Mouse (Mus musculus): Measurements from ENCODE around the gene Tmem63a.
A peak's percentile ranks its signal among the peaks of the same experiment; 100 is the strongest.
"Not testable (repeated sequence)": the region's sequence is repeated elsewhere in the genome, so short reads cannot be mapped to it uniquely, and the experiment has no call there.

The Tmem63a gene

DNA sequence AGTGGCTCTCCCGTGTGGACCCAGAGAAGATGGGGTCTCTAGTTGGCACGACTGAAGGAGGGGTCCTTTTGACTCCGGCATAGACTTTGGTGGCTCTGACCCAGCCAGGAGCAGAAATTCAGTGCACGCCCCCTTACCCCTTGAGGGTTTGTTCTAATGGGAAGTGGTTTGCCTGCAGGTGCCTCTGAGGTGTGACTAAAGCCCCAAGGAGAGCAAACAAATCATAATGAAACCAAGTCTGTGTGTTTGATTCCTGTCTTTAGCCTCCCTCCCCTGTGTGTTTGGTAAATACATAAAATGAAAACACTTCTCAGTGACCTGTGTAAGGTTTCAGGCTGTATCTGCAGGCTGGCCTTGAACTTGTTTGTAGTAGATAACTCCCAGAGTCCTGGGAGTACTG lies 15.9 kb upstream of the Tmem63a start:
- no peak for DNase-seq (ENCODE audit: low spot score)

DNA sequence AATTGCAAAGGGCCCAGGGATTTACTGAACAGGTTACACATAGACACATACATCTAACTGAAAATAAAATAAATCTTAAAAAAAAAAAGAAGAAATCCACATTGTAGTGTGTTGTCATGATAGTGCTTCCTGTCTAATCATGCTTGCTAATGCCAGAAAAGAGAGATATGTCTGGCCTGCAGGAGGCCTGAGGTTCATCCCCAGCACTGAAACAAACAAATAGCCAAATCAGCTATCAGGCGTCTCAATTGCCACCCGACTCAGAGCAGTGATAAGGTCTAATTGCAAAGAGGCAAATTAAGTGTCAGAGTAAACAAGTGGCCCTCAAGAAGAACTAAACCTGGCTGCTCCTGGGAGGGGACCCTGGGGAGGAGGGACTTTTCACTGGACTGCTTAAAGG lies 12.5 kb upstream of the Tmem63a start:
- DNase-seq (ENCODE audit: low spot score) = no peak

DNA sequence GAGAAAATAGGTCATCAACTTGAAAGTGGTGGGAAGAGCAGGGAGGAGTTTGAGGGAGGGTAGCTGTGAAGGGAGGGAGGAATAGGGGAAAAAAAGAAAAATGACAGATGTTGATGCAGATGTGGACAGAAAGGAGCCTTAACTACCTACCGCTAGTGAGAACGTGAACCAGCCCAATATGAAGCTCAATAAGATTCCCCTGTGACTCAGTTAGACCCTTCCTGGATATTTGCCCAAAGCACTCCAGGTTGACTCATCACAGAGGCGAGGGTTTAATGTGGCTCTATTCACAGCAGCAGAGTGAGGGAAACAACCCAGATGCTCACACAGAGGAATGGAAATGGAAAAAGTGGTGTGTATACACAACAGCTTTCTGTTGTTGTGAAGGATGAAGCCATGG lies 11.0 kb upstream of the Tmem63a start:
- DNase-seq (ENCODE audit: low spot score) = no peak

DNA sequence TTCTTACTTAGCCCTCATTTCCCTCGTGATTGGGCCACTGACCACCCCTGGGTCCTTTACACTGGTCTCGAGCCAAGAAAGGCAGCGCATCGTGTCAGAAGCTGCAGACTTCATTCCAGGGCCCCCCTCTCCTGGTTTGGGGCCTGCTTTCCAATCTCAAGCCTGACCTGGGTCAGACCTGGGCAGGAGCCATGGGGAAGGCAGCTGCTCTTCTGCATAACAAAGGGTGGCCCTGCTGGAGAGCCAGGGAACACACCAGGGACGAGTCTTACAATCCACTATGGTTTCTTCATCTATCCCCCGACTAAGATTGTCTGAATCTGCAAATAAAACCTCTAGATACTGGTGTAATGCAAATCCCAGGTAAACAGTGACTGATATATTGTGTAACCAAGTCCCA lies 8.5 kb upstream of the Tmem63a start:
- no peak for DNase-seq (ENCODE audit: low spot score)

DNA sequence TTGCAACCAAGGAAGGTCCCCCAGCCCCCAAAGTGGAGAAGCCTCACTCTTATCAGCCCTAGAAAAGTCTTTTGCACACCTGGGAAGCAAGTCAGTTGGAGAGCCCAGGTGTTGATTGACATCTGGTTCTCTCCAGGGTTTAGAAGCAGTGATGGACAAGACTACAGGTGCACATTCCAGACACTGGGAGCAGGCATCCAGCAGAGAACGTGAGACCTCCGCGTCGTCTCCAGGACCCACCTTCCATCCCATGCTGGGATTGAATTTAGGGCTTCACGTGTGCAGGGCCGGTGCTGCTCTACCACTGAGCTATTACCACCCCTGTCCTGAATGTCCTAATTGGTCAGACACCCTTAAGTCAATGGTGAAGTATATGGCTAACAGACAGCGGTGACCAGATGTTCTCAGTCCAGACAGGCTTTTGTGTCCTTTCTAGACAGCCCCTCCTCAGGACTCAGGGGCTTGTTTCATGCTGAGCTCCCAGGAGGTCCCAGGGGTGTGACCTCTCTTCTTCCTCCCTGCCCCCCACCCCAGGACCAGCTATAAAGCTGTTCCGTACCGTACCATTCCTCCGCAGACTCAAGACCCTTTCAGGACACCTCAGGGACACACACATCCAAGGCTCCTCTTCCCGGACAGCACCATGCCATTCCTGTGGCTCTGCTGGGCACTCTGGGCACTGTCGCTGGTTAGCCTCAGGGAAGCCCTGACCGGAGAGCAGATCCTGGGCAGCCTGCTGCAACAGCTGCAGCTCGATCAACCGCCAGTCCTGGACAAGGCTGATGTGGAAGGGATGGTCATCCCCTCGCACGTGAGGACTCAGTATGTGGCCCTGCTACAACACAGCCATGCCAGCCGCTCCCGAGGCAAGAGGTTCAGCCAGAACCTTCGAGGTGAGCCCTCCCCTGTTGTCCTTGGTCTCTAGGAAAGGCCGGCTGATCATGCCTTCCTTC lies 7.4 kb upstream of the Tmem63a start, which contains the start of gene Lefty1:
TSS of gene Lefty1 (plus strand) at position 556 of the 953 bp plus-strand sequence.
- no peak for DNase-seq (ENCODE audit: low spot score)

DNA sequence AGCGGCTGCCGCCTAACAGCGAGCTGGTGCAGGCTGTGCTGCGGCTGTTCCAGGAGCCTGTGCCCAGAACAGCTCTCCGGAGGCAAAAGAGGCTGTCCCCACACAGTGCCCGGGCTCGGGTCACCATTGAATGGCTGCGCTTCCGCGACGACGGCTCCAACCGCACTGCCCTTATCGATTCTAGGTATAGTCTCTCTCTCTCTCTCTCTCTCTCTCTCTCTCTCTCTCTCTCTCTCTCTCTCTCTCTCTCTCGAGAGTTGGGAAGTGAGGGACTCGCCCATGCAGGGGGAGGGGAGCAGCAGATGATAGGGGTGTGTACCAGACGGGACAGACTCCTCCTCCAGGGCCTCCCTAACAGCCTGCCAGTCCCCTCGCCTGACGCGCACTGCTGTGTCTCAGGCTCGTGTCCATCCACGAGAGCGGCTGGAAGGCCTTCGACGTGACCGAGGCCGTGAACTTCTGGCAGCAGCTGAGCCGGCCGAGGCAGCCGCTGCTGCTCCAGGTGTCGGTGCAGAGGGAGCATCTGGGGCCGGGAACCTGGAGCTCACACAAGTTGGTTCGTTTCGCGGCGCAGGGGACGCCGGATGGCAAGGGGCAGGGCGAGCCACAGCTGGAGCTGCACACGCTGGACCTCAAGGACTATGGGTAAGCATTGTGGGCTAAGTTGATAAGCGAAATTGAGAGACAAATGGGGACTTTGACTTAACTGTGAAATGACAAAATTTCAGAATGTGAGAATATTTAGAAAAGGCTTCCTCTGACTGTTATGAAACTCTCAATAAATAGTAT lies 5.3 kb upstream of the Tmem63a start:
- DNase-seq (ENCODE audit: low spot score) = peak; percentile 47

DNA sequence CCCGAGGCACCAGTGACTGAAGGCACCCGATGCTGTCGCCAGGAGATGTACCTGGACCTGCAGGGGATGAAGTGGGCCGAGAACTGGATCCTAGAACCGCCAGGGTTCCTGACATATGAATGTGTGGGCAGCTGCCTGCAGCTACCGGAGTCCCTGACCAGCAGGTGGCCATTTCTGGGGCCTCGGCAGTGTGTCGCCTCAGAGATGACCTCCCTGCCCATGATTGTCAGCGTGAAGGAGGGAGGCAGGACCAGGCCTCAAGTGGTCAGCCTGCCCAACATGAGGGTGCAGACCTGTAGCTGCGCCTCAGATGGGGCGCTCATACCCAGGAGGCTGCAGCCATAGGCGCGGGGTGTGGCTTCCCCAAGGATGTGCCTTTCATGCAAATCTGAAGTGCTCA lies 4.5 kb upstream of the Tmem63a start:
- DNase-seq (ENCODE audit: low spot score) = not testable (repeated sequence)

DNA sequence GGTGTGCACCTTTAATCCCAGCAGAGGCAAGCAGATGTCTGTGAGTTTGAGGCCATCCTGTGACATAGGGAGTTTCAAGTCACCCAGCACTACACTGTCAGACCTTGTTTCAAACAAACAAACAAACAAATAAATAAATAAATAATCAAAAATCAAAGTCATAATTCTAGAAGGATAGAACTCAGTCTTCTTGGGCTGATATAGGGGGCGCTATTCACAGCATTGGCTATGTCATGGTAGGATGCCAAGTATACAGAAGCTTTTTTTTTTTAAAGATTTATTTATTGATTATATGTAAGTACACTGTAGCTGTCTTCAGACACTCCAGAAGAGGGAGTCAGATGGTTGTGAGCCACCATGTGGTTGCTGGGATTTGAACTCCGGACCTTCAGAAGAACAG lies 3.4 kb upstream of the Tmem63a start:
- not testable (repeated sequence) for DNase-seq (ENCODE audit: low spot score)

DNA sequence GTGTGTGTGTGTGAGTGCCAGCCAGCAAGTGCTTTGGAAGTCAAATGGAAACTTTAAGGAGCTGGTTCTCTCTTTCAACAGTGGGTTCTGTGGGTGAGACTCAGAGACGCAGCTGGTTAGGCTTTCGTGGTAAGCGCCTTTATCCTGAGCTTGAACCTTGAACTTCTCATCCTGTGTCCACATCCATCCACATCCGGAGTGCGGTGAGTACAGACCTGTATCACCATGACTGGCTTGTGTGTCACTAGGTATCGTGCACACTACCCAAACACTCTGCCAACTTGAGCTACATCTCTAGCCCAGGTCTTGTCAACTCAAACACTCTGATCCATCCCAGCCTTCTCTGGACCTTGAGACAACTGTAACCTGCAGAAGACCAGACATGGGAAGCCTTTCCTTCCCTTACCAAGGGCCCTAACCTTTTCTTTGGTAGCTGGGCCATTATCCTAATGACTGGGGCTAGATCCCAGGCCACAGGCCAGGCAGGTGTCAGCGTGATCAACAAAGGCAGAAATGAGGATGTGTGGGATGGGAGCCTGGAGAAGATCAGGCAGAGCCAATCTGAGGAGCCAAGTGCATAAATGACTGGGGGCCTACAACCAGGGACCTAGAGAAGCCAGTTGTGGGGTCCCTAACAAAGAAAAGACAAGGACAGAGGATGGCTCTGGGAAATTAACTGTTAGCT lies 1.2 kb upstream of the Tmem63a start:
- no peak for DNase-seq (ENCODE audit: low spot score)

DNA sequence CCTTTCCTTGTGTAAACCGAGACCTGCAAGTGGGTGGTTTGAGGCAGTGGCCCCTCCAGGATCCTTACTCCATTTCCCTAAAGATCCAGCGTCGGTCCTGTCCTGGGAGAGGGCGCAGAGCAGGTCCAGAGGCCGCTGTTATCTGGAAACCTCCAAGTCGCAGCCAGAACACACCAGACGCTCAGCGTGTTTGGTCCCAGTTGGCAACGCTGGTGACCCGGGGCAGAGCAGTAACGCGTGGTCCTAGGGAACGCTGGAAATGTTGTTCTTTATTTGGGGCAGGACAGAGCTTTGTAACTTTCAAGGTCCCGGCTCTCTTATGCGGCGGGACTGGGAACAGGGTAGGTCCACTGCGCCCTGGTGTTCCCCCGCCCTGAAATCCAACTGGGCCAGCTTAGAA lies 418 bp upstream of the Tmem63a start:
- peak; percentile 21 for DNase-seq (ENCODE audit: low spot score)

DNA sequence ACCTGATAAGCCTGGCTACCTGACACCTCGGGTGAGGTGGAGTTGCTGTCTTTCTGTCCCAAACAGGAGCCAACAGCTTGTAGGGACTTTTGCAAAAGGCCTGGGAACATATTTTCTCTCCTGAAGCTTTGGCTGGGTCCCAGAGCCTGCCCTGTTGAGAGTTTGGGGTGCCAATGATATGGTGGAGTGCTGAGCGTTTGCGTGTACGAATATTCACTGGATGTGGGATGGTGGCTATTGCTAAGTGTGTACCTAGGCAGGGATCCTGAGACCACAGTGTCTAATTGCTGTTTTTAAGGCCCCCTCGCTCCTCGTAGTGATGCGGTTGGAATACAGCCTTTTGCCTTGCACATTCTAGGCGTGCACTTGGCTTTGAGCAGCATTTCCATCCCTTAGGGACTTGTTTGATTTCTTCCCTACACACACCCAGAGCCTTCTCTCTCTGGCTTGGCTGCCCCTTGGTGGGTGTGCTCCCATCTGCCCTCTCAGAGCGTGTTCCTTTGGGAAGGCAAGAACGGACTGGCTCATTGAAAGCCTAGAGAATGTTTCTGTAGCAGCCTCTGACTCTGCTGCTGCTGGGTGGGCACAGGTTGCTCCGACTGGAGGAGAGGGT lies 994 bp downstream of the Tmem63a start:
- DNase-seq (ENCODE audit: low spot score) = peak; percentile 25

DNA sequence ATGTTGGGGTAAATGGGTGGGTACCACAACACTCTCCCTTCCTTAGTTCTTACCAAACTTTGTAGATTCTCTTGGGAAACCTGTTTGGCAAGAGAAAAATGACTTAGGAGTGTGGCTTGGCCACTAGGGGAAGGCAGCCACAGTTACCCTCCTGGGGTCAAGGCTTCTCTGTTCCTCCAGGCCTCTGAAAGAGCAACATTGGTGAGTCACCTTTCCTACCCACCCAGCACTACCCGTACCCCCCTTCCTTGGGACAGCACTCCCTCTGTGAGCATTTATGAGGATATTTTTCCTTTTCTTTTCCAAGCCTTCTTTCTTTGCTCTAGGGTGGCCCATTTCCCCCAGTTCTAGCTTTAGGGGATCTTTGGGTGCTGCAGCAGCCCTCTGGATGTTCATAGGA lies 1.8 kb downstream of the Tmem63a start:
- no peak for DNase-seq (ENCODE audit: low spot score)

DNA sequence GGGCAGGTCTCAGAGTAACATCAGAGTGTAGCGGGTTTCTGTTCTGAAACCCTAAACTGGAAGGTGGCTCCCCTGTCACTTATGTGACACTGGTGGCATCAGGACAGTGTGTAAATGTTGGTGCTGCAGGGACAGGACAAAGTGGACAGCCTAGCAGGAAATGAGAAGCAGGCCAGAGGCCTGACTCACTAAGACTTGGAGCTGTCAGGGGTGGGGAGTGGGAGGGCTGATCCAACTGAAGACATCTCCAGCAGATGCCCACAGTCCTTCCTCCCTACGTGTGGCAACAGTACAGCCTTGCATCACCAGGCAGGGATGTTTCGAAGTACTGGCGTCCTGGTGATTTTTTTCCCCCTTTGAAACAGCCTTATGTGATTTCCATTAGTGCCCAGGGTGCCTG lies 2.4 kb downstream of the Tmem63a start:
- no peak for DNase-seq (ENCODE audit: low spot score)

DNA sequence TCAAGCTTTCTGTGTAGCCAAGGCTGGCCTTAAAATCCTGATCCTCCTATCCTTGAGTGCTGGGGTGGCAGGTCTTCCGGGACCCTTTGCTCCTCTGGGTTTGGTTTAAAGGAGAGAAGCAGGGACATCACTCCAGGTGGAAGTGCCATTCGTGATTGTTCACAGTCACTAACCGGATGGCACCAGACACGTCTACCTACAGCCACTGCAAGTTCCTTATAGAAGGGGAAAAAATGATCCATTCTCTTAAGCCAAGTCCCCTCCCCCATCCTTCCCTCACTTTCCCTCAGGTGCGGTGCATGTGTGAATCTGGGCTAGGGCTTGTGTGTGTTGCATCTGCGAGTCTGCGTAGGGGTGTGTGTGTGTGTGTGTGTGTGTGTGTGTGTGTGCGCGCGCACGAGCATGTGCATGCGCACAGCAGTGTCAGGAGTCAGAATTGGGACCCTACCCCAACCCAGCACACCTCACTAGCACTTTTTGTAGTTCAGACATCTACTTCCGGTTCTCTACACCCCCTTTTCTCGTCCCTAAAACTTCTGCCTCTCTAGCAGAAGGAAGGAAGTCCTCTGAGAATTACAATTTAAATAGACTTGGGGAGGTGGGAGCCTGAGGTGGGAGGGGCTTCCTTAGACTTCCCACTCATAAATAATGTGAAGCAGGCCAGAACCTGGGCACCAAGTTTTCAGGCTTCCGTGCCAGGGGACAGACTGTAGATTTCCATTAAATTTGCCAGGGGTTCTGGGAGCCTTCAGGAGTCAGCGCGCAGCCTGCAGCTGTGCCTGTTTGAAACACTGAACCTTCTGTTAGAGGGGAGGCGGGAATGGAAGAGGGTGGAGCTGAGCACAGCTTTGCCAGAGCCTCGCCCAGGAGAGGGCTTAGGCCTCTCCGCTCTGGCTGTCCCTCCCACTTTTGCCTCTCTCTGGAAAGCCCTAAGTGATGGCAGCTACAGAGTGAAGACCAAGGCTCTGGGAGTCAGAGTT lies 3.1 kb downstream of the Tmem63a start:
- DNase-seq (ENCODE audit: low spot score) = peak; percentile 24

DNA sequence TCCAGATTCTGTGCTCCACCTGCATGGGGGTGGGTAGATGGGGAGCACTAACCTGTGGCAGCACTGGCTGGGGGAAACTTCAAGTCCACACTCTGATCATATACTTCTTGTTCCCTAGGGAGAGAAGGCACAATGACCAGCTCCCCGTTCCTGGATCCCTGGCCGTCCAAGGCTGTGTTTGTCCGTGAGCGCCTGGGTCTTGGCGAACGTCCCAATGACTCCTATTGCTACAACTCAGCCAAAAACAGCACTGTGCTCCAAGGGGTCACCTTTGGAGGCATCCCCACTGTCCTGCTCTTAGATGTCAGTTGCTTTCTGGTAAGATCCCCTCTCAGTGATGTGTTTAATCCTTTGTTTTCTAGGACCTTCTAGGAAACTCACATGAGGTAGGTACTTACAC lies 4.3 kb downstream of the Tmem63a start:
- no peak for DNase-seq (ENCODE audit: low spot score)

DNA sequence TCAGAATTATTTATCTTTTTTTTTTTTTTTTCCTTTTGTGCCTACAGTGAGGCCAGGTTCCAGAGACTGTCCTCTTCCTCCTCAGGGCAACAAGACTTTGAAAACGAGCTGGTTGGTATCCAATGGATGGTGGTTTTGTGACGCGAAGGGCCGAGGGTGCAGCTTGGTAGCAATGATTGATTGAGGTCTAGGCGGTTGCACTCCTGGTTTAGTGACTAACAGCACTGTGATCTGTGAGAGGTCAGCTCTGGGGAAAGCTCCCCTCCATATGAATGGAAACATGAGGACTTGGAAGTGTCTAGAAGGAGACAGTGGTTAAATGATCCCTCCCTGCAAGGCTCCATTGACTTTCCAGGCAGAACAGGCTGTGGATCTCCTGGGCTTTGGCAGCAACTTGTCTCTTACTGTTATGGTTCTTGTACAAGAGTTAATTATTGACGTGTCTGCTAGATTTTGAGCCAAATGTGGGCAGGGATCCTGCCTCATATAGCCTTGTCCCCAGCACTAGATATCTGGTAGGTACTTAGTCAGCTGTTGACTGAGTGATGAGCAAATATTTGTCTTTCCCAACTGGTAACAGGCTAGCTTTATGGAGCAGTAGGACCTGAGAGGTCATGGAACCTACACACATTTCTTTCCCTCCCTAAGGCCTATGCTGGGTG lies 10.1 kb downstream of the Tmem63a start:
- no peak for DNase-seq (ENCODE audit: low spot score)

DNA sequence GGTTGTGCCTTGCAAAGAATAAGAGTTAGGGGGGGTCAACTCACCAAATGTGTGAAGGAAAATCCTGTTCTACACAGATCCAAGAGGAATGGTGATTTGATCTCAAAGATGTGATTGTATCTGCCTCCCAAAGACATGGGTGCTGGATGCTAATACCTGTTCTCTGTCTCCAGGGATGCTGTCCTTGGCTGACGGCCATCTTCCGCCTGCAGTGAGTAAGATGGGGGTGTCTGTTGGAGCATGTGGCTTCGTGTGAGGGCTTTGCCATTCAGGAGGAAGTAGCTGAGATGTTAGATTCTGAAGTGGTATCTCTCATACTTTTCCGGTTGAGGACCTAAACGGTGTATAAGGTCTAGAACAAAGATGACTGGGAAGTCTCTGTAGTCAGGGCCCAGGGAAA lies 10.7 kb downstream of the Tmem63a start:
- DNase-seq (ENCODE audit: low spot score) = no peak

DNA sequence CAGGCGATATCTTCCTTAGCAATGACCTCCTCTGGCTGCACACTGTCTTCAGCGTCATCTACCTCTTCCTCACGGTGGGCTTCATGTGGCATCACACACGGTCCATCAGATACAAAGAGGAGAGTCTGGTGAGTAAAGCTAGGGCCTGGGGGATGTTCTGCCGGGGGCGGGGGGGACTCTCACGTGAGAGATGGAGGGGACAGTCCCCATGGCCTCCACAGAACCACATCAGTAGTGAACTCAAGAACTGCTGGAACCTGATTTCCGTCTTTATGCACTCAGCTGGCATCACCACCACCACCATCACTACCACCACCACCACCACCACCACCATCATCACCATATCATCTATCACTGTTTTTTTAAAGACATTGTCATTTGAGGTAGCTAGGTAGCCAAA lies 14.3 kb downstream of the Tmem63a start:
- DNase-seq (ENCODE audit: low spot score) = no peak

DNA sequence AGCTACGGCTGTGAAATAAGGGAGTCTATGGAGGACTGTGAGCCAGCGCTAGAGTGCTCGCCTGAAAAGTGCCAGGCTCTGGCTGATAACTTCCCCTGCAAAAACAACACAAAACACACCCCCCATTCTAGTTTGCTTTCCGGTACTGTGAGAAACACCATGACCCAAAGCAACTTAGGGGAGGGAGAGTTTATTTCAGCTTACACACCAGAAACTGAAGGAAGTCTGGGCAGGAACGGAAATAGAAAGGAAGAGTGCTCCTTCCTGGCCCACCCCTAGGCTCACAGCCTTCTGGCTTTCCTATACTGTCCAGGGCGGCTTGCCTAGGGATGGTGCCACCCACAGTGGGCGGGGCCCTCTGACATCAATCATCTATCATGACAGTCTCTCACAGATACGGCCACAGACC lies 14.8 kb downstream of the Tmem63a start:
- no peak for DNase-seq (ENCODE audit: low spot score)

DNA sequence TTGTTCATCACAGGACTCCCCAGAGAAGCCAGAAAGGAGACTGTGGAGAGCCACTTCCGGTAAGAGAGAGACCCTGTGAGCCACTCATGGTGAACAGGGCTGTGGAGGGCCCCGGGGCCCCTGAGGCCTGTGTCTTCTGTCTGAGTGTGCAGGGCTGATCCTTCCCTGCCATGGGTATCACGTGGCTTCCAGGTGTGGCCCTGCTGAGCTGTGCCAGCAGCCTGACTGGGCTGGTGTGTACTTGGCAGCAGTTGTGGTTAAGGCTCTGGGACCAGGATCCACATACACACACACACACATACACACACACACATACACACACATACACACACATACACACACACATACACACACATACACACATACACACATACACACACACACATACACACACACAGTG lies 15.8 kb downstream of the Tmem63a start:
- no peak for DNase-seq (ENCODE audit: low spot score)

All from testis, postnatal 14 days (tissue).